Mouse (Mus musculus) forebrain, embryonic 12.5 days (tissue): ENCODE results near the gene Cdc20. TPM values are rescaled to one million over a fixed set of nuclear protein-coding genes. Genes with fewer than 3 reads are reported as not detected.

Experiments used
- polyA plus RNA-seq: library from polyadenylated mRNA; unstranded; fragments of >200 nt; fragmentation: Nextera tagmentation; extraction: Ambion mirVana; gene quantifications from 2 replicates; pipeline ENCODE4 v1.2.1, GENCODE M21; 2016

Cdc20 gene
- polyA plus RNA-seq, 1 experiment from 2014 or later, result 299 TPM

Other genes with a start within 250 kb of the Cdc20 start
- 118 and 122 TPM in 2 replicates for gene Ptprf, start 145.9 kb downstream of the Cdc20 start, polyA plus RNA-seq
- 15.4 and 15.9 TPM in 2 replicates for gene Szt2, start 28.1 kb downstream of the Cdc20 start, polyA plus RNA-seq
- gene Med8, start 28.0 kb downstream of the Cdc20 start, polyA plus RNA-seq, result 144 and 154 TPM in 2 replicates
- gene Elovl1, start 9.3 kb downstream of the Cdc20 start, polyA plus RNA-seq, result 27.7 and 30.1 TPM in 2 replicates
- 0.37 and 0.95 TPM in 2 replicates for gene Mpl, start 20.2 kb upstream of the Cdc20 start, polyA plus RNA-seq
- gene Tie1, start 52.7 kb upstream of the Cdc20 start, polyA plus RNA-seq, result 15.4 and 15.6 TPM in 2 replicates
- gene 2610528J11Rik, start 89.6 kb upstream of the Cdc20 start, polyA plus RNA-seq, result 0.27 and 0.35 TPM in 2 replicates
- gene Tmem125, start 106.7 kb upstream of the Cdc20 start, polyA plus RNA-seq, result 0.36 TPM in 1 of 2 replicates, not detected in the other
- gene Cfap57, start 183.4 kb upstream of the Cdc20 start, polyA plus RNA-seq, result 0.74 and 0.89 TPM in 2 replicates
- gene Ebna1bp2, start 183.4 kb upstream of the Cdc20 start, polyA plus RNA-seq, result 193 and 200 TPM in 2 replicates
- gene Olfr62, start 221.6 kb upstream of the Cdc20 start, polyA plus RNA-seq, result not detected in 2 replicates